Mouse (Mus musculus): ENCODE results near the gene Copz1.
A peak's percentile ranks its signal among the peaks of the same experiment; 100 is the strongest.

The Copz1 gene

DNA sequence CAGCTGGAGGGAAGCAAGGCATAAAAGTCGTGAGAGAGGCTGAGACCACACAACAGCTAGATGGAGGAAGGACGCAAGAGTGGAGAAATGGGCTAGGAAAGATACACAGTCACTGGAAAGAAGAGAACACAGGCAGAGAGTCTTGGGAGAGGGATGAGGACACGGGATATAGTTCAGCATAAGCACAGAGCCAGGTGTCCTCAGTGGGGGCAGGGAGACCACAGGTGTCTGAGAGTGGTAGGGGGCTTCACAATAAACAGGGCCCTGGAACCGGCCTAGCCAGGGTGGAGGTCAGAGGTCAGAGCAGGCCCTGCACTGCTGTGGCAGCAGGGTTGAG lies 66.3 kb downstream of the Copz1 start:
- no peak for DNase-seq (ENCODE audit: low read depth, low spot score)

DNA sequence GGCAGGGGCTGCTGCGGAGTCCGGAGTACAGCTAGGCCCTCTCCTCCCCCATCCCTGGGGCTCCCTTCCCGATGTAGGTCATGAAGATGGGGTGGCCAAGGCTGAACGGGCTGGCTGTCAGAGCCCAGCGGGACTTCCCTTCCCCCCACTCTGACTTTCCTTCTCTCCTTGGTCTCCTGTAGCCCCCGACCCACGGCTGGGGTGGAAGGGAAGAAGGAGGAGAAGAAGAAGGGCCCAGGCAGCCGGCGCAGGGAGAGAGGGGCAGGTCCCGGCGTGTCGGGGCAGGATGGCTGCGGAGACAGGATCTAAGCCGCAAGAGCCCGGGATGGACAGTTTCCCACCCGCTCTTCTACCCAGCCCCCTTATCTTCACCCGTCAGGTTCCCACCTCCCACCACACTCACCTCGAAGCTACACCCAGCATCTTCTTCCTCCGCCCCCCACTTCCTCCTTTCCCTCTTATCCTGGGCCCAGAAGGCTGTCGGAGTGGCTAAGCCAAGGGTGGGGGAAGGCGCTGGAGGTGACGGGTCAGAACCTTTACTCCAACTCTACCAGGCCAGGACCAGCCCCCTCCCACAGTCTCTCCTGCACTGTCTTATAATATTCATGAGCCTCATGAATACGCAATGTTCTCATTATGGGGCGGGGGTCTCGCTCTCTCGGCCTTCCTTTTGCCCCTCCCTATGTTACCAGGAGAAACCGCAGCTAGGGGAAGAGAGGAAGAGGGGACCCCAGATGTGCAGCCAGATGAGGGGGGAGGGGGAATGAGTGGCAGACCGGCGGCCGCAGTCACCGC lies 66.8 kb downstream of the Copz1 start:
- DNase-seq (ENCODE audit: low read depth, low spot score) = no peak

DNA sequence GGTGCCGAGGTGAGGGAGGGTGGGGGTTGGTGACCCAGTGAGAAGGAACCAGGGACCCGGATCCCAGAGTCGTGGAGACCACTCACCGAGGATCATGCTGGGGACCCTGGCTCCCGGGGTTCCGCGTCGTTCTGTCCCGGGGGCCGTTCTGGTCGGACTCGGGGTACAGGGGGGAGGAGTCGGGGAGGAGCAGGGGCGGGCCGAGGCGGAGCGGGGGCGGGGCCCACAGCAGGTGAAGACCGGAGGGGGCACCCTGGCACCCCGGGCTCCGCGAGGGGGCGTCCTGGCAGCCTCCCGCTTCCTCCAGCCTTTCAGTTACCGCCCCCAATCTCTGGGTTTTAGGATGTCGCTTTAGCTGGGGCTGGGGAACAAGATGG lies 67.4 kb downstream of the Copz1 start, which contains the start of gene Zfp385a:
Gene Zfp385a (minus strand): TSS at position 133 of the 377 bp plus-strand sequence.
- no peak for DNase-seq (ENCODE audit: low read depth, low spot score)

DNA sequence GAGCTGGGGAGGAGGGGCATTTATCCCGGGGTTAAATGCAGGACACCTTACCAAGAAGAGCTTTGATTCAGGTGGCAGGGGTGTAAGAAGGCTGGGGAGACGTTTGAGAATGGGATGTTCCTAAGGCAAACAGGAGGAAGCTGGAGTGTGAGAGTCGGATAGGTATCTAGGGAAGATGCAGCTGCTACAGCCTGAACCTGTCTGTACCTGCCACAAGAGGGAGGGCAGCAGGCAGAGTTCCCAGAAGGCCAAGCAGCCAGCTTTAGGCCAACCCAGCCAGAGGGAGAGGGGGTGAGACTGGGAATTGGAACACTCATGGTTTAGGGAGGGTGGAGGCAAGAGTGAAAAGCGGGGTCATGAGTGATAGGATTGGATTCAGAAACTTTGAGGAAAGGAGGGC lies 68.3 kb downstream of the Copz1 start:
- DNase-seq (ENCODE audit: low read depth, low spot score) = no peak

DNA sequence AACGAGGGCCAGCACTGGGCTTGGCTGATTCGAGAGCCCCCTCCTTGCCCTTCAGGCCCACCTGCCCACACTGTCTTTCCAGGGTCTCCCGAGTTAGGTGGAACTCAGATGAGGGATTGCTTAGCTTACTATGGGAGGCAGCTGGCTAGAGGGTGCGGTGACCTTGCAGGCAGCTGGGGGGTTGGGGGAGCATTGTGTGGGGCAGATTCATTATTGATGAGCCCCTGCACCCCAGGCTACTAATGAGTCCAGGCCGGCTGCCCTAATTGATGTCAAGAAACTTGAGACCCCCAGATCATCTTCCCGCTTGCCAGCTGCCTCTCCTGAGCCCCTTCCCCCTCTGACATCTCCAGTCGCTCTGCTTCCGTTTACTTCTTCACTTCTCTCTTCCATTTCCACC lies 69.0 kb downstream of the Copz1 start:
- no peak for DNase-seq (ENCODE audit: low read depth, low spot score)

DNA sequence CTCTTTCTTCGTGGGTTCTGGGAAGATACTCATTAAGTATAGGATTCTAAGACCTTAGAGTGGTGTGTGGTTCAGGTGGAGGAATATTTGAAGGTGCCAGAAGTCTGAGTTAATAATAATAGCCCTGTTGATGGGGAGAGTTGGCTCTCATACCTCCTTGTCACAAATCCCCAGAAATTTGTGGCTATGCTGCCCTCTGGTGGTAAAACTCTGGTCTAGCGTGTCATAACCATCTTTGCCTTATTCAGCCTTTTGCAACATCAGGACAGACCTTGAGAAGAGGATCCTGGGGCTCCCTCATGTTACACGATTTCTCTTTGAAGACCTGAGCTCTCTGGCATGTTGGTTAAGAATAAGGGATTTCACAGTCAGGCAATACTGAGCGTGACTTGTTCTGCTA lies 69.9 kb downstream of the Copz1 start:
- peak; percentile 94 for DNase-seq (ENCODE audit: low read depth, low spot score)

DNA sequence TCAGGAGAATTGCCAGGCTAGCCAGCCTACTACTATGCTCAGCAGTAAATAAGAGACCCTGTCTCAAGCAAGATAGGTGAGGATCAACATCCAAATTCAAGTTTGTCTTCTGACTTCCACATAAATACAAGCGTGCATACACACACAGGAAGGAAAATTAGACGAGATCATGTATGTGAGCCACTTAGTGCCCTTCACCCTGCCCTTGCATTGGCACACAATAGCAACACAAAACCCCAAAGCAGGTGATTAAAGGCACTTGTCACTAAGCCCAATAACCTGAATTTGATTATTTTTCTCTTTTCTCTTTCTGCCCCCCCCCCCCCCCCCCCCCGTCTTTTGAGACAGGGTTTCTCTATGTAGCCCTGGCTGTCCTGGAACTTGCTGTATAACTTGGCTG lies 70.5 kb downstream of the Copz1 start:
- no peak for DNase-seq (ENCODE audit: low read depth, low spot score)

DNA sequence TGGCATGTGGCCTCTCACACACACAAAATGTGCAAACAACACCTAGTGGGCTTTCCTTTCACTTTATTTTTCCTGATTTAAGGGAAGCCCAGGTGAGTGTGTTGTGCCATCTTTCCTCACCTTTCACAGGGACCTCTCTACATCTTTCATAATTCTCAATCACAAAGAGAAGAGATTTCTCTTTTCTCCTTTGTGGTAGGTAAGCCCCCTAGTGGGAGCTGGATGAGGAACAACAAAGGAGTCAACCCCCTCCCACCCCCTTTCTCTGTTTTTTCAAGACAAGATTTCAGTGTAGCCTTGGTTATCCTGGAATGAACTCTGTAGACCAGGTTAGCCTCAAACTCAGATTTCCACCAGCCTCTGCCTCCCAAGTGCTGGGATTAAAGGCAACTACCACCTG lies 71.0 kb downstream of the Copz1 start:
- no peak for DNase-seq (ENCODE audit: low read depth, low spot score)

DNA sequence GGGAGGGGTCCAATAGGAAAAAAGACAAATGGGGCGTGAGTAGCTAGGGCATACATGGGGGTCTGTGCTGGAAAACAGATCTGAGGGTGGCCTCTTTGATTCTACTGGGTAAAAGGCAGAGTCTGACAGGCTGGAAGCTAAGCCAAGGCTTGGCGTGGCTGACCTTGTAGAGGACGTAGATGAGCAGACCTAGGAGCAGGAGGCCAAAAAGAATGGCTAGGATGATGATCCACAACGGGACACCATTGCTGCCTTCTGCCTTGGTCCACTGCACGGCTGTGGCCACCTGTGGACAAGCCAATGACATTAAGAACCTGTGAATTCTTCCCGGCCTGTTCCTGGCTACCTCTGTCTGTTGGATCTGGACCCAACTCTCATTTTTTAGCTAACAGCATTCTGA lies 73.3 kb downstream of the Copz1 start:
- DNase-seq (ENCODE audit: low read depth, low spot score) = no peak

DNA sequence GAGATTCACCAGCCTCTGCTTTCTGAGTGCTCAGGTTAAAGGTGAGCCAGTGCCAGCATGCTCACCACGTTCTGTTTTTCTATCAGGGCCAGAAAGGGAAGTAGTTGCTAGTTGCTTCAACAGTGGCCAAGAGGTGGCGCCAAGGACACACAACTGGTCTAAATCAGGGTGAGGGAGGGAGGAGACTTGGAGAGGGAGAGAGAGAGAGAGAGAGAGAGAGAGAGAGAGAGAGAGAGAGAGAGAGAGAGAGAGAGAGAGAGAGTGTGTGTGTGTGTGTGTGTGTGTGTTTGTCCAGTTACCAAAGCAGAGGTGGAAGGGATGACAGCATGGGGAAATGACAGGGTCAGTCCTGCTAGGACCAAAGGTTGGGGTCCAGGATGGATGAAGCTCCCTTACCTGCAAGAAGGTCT lies 74.8 kb downstream of the Copz1 start:
- DNase-seq (ENCODE audit: low read depth, low spot score) = peak; percentile 91
